Mouse (Mus musculus): ENCODE results near the gene Phf19.

Gene Phf19

GRCm38 (mm10) chr2:34913218-34914068 lies at the start of gene Phf19:
Gene Phf19 (minus strand): TSS chr2:34914026.
- in situ Hi-C loops (cut with MboI, MseI): no loop called here

- in situ Hi-C loops (cut with MboI, MseI): no loop called here
Measured at GRCm38 (mm10) chr2:34963371-34963956, 49.6 kb upstream of the Phf19 start.

- in situ Hi-C loops (cut with MboI, MseI): no loop called here
Measured at GRCm38 (mm10) chr2:34962893-34963292, 49.1 kb upstream of the Phf19 start.

- in situ Hi-C loops (cut with MboI, MseI): no loop called here
Measured at GRCm38 (mm10) chr2:34962211-34962610, 48.4 kb upstream of the Phf19 start.

- in situ Hi-C loops (cut with MboI, MseI): no loop called here
Measured at GRCm38 (mm10) chr2:34961481-34962036, 47.7 kb upstream of the Phf19 start, which contains the start of gene Traf1. Gene Traf1 (minus strand): TSS chr2:34961772.

- in situ Hi-C loops (cut with MboI, MseI): no loop called here
Measured at GRCm38 (mm10) chr2:34960966-34961365, 47.1 kb upstream of the Phf19 start.

GRCm38 (mm10) chr2:34960466-34960865 lies 46.6 kb upstream of the Phf19 start:
- in situ Hi-C loops (cut with MboI, MseI): no loop called here

GRCm38 (mm10) chr2:34958582-34958981 lies 44.8 kb upstream of the Phf19 start:
- in situ Hi-C loops (cut with MboI, MseI): loop anchor here (5.0 kb wide), 1 partner anchor 36 kb away; no protein-coding TSS in a partner anchor

- in situ Hi-C loops (cut with MboI, MseI): loop anchor here (5.0 kb wide), 1 partner anchor 36 kb away; no protein-coding TSS in a partner anchor
Measured at GRCm38 (mm10) chr2:34958036-34958435, 44.2 kb upstream of the Phf19 start.

GRCm38 (mm10) chr2:34957405-34957804 lies 43.6 kb upstream of the Phf19 start:
- in situ Hi-C loops (cut with MboI, MseI): loop anchor here (5.0 kb wide), 1 partner anchor 35 kb away; no protein-coding TSS in a partner anchor

GRCm38 (mm10) chr2:34956941-34957340 lies 43.1 kb upstream of the Phf19 start:
- in situ Hi-C loops (cut with MboI, MseI): loop anchor here (5.0 kb wide), 1 partner anchor 35 kb away; no protein-coding TSS in a partner anchor

- in situ Hi-C loops (cut with MboI, MseI): no loop called here
Measured at GRCm38 (mm10) chr2:34954344-34954743, 40.5 kb upstream of the Phf19 start.

- in situ Hi-C loops (cut with MboI, MseI): no loop called here
Measured at GRCm38 (mm10) chr2:34953547-34954116, 39.8 kb upstream of the Phf19 start.

- in situ Hi-C loops (cut with MboI, MseI): no loop called here
Measured at GRCm38 (mm10) chr2:34953018-34953417, 39.2 kb upstream of the Phf19 start.

- in situ Hi-C loops (cut with MboI, MseI): no loop called here
Measured at GRCm38 (mm10) chr2:34951469-34951868, 37.6 kb upstream of the Phf19 start.

- in situ Hi-C loops (cut with MboI, MseI): no loop called here
Measured at GRCm38 (mm10) chr2:34948622-34949021, 34.8 kb upstream of the Phf19 start.

GRCm38 (mm10) chr2:34946046-34946445 lies 32.2 kb upstream of the Phf19 start:
- in situ Hi-C loops (cut with MboI, MseI): no loop called here

GRCm38 (mm10) chr2:34945580-34945979 lies 31.8 kb upstream of the Phf19 start:
- in situ Hi-C loops (cut with MboI, MseI): no loop called here

- in situ Hi-C loops (cut with MboI, MseI): no loop called here
Measured at GRCm38 (mm10) chr2:34944761-34945160, 30.9 kb upstream of the Phf19 start.

GRCm38 (mm10) chr2:34943556-34944120 lies 29.8 kb upstream of the Phf19 start:
- in situ Hi-C loops (cut with MboI, MseI): no loop called here

GRCm38 (mm10) chr2:34941061-34941675 lies 27.3 kb upstream of the Phf19 start:
- in situ Hi-C loops (cut with MboI, MseI): no loop called here
